Mouse (Mus musculus) E14TG2a.4 (cell line): ENCODE data around the gene Agfg1.

Experiments used
- CTCF ChIP-seq: conservative IDR thresholded peaks from 2 replicates; pipeline ENCODE4 v1.5.1; 2014; ENCODE audit warnings: low read length
- POU5F1 ChIP-seq: IDR thresholded peaks from 2 replicates; pipeline ENCODE4 v1.6.1; 2014; ENCODE audit warnings: low read length, borderline replicate concordance

- no peak for TF ChIP-seq CTCF
- TF ChIP-seq POU5F1, result no peak
These were observed 43.4 kb upstream of the Agfg1 start for GRCm38 (mm10) chr1:82795702-82796443.
